Mouse (Mus musculus) stomach, embryonic 14.5 days (tissue): ENCODE measurements around the gene Shroom1. TPM values are rescaled to one million over a fixed set of nuclear protein-coding genes. Genes with fewer than 3 reads are reported as not detected.

Source experiments
- microRNA-seq: library from miRNA; unstranded; fragments of <30 nt; microRNA quantifications from one replicate; pipeline ENCODE4, GENCODE M21; 2016
- polyA plus RNA-seq: library from polyadenylated mRNA; unstranded; fragments of >200 nt; fragmentation: Nextera tagmentation; extraction: Ambion mirVana; gene quantifications from 2 replicates; pipeline ENCODE4 v1.2.1, GENCODE M21; 2014

Gene Shroom1
- polyA plus RNA-seq, 1 experiment from 2014 or later, result 1.1 TPM

Small RNAs within 50 kb of the gene (microRNA-seq; reads per million reads assigned to microRNA genes)
- gene Mir6920, result not detected

Other genes with a start within 250 kb of the Shroom1 start
- 81.0 and 84.6 TPM in 2 replicates for gene Hspa4, start 156.7 kb upstream of the Shroom1 start, polyA plus RNA-seq
- 24.0 and 25.9 TPM in 2 replicates for gene Zcchc10, start 132.5 kb upstream of the Shroom1 start, polyA plus RNA-seq
- gene Aff4, start 106.4 kb upstream of the Shroom1 start, polyA plus RNA-seq, result 88.9 and 93.6 TPM in 2 replicates
- gene Leap2, start 34.0 kb upstream of the Shroom1 start, polyA plus RNA-seq, result 0.88 TPM in 1 of 2 replicates, not detected in the other
- gene Uqcrq, start 26.4 kb upstream of the Shroom1 start, polyA plus RNA-seq, result 477 and 521 TPM in 2 replicates
- gene Gdf9, start 26.2 kb upstream of the Shroom1 start, polyA plus RNA-seq, result 1.7 and 2.2 TPM in 2 replicates
- gene Gm10447, start 95 bp upstream of the Shroom1 start, polyA plus RNA-seq, result 0.13 and 0.14 TPM in 2 replicates
- not detected in 2 replicates for gene Gm9837, start 13.3 kb downstream of the Shroom1 start, polyA plus RNA-seq
- gene Gm9945, start 23.0 kb downstream of the Shroom1 start, polyA plus RNA-seq, result not detected in 2 replicates
- gene Sowaha, start 23.1 kb downstream of the Shroom1 start, polyA plus RNA-seq, result 0.13 and 0.24 TPM in 2 replicates
- gene Sept8, start 62.1 kb downstream of the Shroom1 start, polyA plus RNA-seq, result 24.5 and 26.1 TPM in 2 replicates
- 75.2 and 77.5 TPM in 2 replicates for gene Kif3a, start 110.2 kb downstream of the Shroom1 start, polyA plus RNA-seq
- 2.1 and 2.2 TPM in 2 replicates for gene Il4, start 161.5 kb downstream of the Shroom1 start, polyA plus RNA-seq
- not detected in 2 replicates for gene Il13, start 177.5 kb downstream of the Shroom1 start, polyA plus RNA-seq